Mouse (Mus musculus) 3134 (cell line): Measurements from ENCODE around the gene Rab14.

Source experiments
- DNase-seq: peaks from one replicate; pipeline ENCODE4 v3.0.0-alpha.2; 2011; ENCODE audit warnings: low spot score; ENCODE audit not compliant: insufficient read length; ENCODE audit errors: extremely low read depth

Gene Rab14

GRCm38 (mm10) chr2:35203729-35204128 is 2.8 kb upstream of the Rab14 start:
- peak; percentile 34 for DNase-seq

GRCm38 (mm10) chr2:35199971-35200897 is 686 bp downstream of the Rab14 start:
- peak; percentile 52 for DNase-seq

GRCm38 (mm10) chr2:35199541-35199940 is 1.4 kb downstream of the Rab14 start:
- DNase-seq: no peak

- no peak for DNase-seq
Observed at GRCm38 (mm10) chr2:35195626-35196544, 5.0 kb downstream of the Rab14 start.

- DNase-seq: no peak
Observed at GRCm38 (mm10) chr2:35193976-35194375, 6.9 kb downstream of the Rab14 start.

GRCm38 (mm10) chr2:35188929-35189328 is 12.0 kb downstream of the Rab14 start:
- DNase-seq: no peak

- DNase-seq: no peak
Observed at GRCm38 (mm10) chr2:35183115-35183673, 17.7 kb downstream of the Rab14 start.

GRCm38 (mm10) chr2:35178153-35178552 is 22.8 kb downstream of the Rab14 start:
- DNase-seq: no peak

- no peak for DNase-seq
Observed at GRCm38 (mm10) chr2:35175281-35176065, 25.4 kb downstream of the Rab14 start.

GRCm38 (mm10) chr2:35174100-35174499 is 26.8 kb downstream of the Rab14 start:
- no peak for DNase-seq

GRCm38 (mm10) chr2:35173666-35174065 is 27.3 kb downstream of the Rab14 start:
- DNase-seq: no peak

- DNase-seq: no peak
Observed at GRCm38 (mm10) chr2:35172246-35172645, 28.7 kb downstream of the Rab14 start.

GRCm38 (mm10) chr2:35171341-35171861 is 29.5 kb downstream of the Rab14 start:
- no peak for DNase-seq

GRCm38 (mm10) chr2:35169452-35169851 is 31.5 kb downstream of the Rab14 start:
- no peak for DNase-seq

- no peak for DNase-seq
Observed at GRCm38 (mm10) chr2:35166816-35167215, 34.1 kb downstream of the Rab14 start.

- no peak for DNase-seq
Observed at GRCm38 (mm10) chr2:35165416-35165815, 35.5 kb downstream of the Rab14 start.

- DNase-seq: no peak
Observed at GRCm38 (mm10) chr2:35163396-35163795, 37.5 kb downstream of the Rab14 start.

- DNase-seq: no peak
Observed at GRCm38 (mm10) chr2:35161846-35162488, 39.0 kb downstream of the Rab14 start.

GRCm38 (mm10) chr2:35160206-35160605 is 40.7 kb downstream of the Rab14 start:
- DNase-seq: peak; percentile 26
